Mouse (Mus musculus) liver, embryonic 16.5 days (tissue): ENCODE measurements around the gene 1700092M07Rik. TPM values are rescaled to one million over a fixed set of nuclear protein-coding genes. Genes with fewer than 3 reads are reported as not detected.
"Not testable (repeated sequence)": the region's sequence is repeated elsewhere in the genome, so short reads cannot be mapped to it uniquely, and the experiment has no call there.

Source experiments
- ATAC-seq: fragments of 200-750 bp; cut with Nextera tagmentation; 2 replicates; pipeline ENCODE4 v1.8.0; 2017; ENCODE audit warnings: low read depth, mild to moderate bottlenecking, moderate number of reproducible peaks, moderate library complexity
- H3K27ac ChIP-seq: fragments of 300-500 bp; sonication (generic); 2 replicates; pipeline ENCODE4 v1.5.1; 2014; ENCODE audit warnings: mild to moderate bottlenecking, low read length
- H3K27me3 ChIP-seq: fragments of 300-500 bp; sonication (generic); 2 replicates; pipeline ENCODE4 v1.6.1; 2014; ENCODE audit warnings: low read depth, low read length, mixed read lengths; ENCODE audit not compliant: control insufficient read depth, insufficient read depth
- H3K36me3 ChIP-seq: fragments of 300-500 bp; sonication (generic); 2 replicates; pipeline ENCODE4 v1.6.1; 2014; ENCODE audit warnings: mild to moderate bottlenecking; ENCODE audit not compliant: control insufficient read depth, insufficient read depth
- H3K4me1 ChIP-seq: fragments of 300-500 bp; sonication (generic); 2 replicates; pipeline ENCODE4 v1.6.1; 2014; ENCODE audit warnings: low read depth, low read length, mixed read lengths; ENCODE audit not compliant: control insufficient read depth
- H3K4me2 ChIP-seq: fragments of 300-500 bp; sonication (generic); 2 replicates; pipeline ENCODE4 v1.6.1; 2014; ENCODE audit warnings: low read depth, low read length, mixed read lengths
- H3K4me3 ChIP-seq: fragments of 300-500 bp; sonication (generic); 2 replicates; pipeline ENCODE4 v1.5.1; 2014; ENCODE audit warnings: low read depth, mild to moderate bottlenecking, low read length
- H3K9ac ChIP-seq: fragments of 300-500 bp; sonication (generic); 2 replicates; pipeline ENCODE4 v1.6.1; 2014; ENCODE audit warnings: low read depth, low read length
- H3K9me3 ChIP-seq: fragments of 300-500 bp; sonication (generic); replicated peaks from 2 replicates; pipeline ENCODE4 v1.6.1; 2016; ENCODE audit warnings: low read length; ENCODE audit not compliant: control insufficient read depth
- WGBS: fragments of 180-500 bp; shearing (Covaris S2); extraction: QIAGEN DNeasy Blood & Tissue Kit; methylation state at CpG from one replicate; pipeline ENCODE4 v1.1.7; 2014; ENCODE audit not compliant: insufficient replicate concordance; 5-methylcytosine and 5-hydroxymethylcytosine counted together
- polyA plus RNA-seq: library from polyadenylated mRNA; unstranded; fragments of >200 nt; fragmentation: Nextera tagmentation; extraction: Ambion mirVana; gene quantifications from 2 replicates; pipeline ENCODE4 v1.2.1, GENCODE M21; 2015

1700092M07Rik gene
- polyA plus RNA-seq, 1 experiment from 2014 or later: 0.45 TPM

- Histone ChIP-seq H3K27me3 (no peaks in the 10 kb centered on the region), H3K9me3 (no peaks in the 10 kb centered on the region), H3K9ac (peak overlapping the region; percentile 49), H3K4me2 (peak overlapping the region; percentile 53), H3K4me1 (peaks cover 55% of the 10 kb centered on the region), H3K4me3 (peak overlapping the region; percentile 38), H3K27ac (peak overlapping the region; percentile 92), H3K36me3 (peaks cover 27% of the 10 kb centered on the region)
- peak; percentile 78 for ATAC-seq
- WGBS: 38% methylated on average over 10 of the region's 10 CpGs
These were observed 25.7 kb upstream of the 1700092M07Rik start for GRCm38 (mm10) chr19:8714653-8715481.

- Histone ChIP-seq H3K9me3 (no peaks in the 10 kb centered on the region), H3K4me3 (peak overlapping the region; percentile 1; the same call in 1 of the 2 replicates), H3K4me2 (peak overlapping the region; percentile 53), H3K36me3 (peaks cover 15% of the 10 kb centered on the region), H3K9ac (peak overlapping the region; percentile 29), H3K27me3 (no peaks in the 10 kb centered on the region), H3K27ac (peak overlapping the region; percentile 92), H3K4me1 (peaks cover 46% of the 10 kb centered on the region)
- peak; percentile 16 for ATAC-seq
- 66% methylated on average over 10 of the region's 10 CpGs for WGBS
These were observed 24.4 kb upstream of the 1700092M07Rik start for GRCm38 (mm10) chr19:8715868-8716766.

- 64% methylated on average over 8 of the region's 10 CpGs for WGBS
- Histone ChIP-seq H3K27me3 (no peaks in the 10 kb centered on the region), H3K9me3 (no peaks in the 10 kb centered on the region), H3K4me3 (no peak overlapping the region), H3K4me2 (peak overlapping the region; percentile 37; the same call in 1 of the 2 replicates), H3K9ac (0 out of 2 replicates have a peak overlapping the region, but pooled peaks have one; percentile 23), H3K27ac (peak overlapping the region; percentile 92), H3K36me3 (peaks cover 7% of the 10 kb centered on the region; the same call in 1 of the 2 replicates), H3K4me1 (peaks cover 49% of the 10 kb centered on the region)
- ATAC-seq: peak; percentile 7; the same call in 1 of the 2 replicates
These were observed 23.6 kb upstream of the 1700092M07Rik start for GRCm38 (mm10) chr19:8716767-8717475.

- H3K9ac ChIP-seq: no peak overlapping the region
- no peak overlapping the region for H3K4me3 ChIP-seq
- H3K27me3 ChIP-seq: no peaks in the 10 kb centered on the region
- no peak overlapping the region for H3K4me2 ChIP-seq
- peaks cover 49% of the 10 kb centered on the region for H3K4me1 ChIP-seq
- no peaks in the 10 kb centered on the region for H3K9me3 ChIP-seq
- no peak for ATAC-seq
- no peaks in the 10 kb centered on the region for H3K36me3 ChIP-seq
- H3K27ac ChIP-seq: peak overlapping the region; percentile 92
- WGBS: 45% methylated on average over 3 of the region's 3 CpGs
These were observed 22.2 kb upstream of the 1700092M07Rik start for GRCm38 (mm10) chr19:8718357-8718756.

- not testable (repeated sequence) for ATAC-seq, H3K9ac ChIP-seq, H3K27me3 ChIP-seq, H3K9me3 ChIP-seq, H3K4me2 ChIP-seq, H3K4me3 ChIP-seq, H3K36me3 ChIP-seq
- Histone ChIP-seq H3K27ac (peak overlapping the region; percentile 40; the same call in 1 of the 2 replicates), H3K4me1 (peaks cover 49% of the 10 kb centered on the region)
These were observed 21.5 kb upstream of the 1700092M07Rik start for GRCm38 (mm10) chr19:8719037-8719436.

- H3K4me3 ChIP-seq: peak overlapping the region; percentile 70
- H3K27me3 ChIP-seq: no peaks in the 10 kb centered on the region
- peak overlapping the region; percentile 95 for H3K9ac ChIP-seq
- peaks cover 51% of the 10 kb centered on the region for H3K4me1 ChIP-seq
- no peaks in the 10 kb centered on the region for H3K9me3 ChIP-seq
- H3K4me2 ChIP-seq: peak overlapping the region; percentile 84
- ATAC-seq: no peak
- H3K36me3 ChIP-seq: peaks cover 22% of the 10 kb centered on the region
- H3K27ac ChIP-seq: peak overlapping the region; percentile 100
- 43% methylated on average over 1 of the region's 1 CpGs for WGBS
These were observed 19.1 kb upstream of the 1700092M07Rik start for GRCm38 (mm10) chr19:8721378-8721777.

- H3K27ac ChIP-seq: peak overlapping the region; percentile 100
- H3K4me2 ChIP-seq: peak overlapping the region; percentile 84
- peak overlapping the region; percentile 70 for H3K4me3 ChIP-seq
- H3K36me3 ChIP-seq: peaks cover 28% of the 10 kb centered on the region
- H3K9me3 ChIP-seq: no peaks in the 10 kb centered on the region
- no peaks in the 10 kb centered on the region for H3K27me3 ChIP-seq
- H3K9ac ChIP-seq: peak overlapping the region; percentile 95
- ATAC-seq: no peak
- H3K4me1 ChIP-seq: peaks cover 45% of the 10 kb centered on the region
- 35% methylated on average over 4 of the region's 4 CpGs for WGBS
These were observed 18.5 kb upstream of the 1700092M07Rik start for GRCm38 (mm10) chr19:8722021-8722420.

- H3K36me3 ChIP-seq: peaks cover 30% of the 10 kb centered on the region
- H3K9me3 ChIP-seq: no peaks in the 10 kb centered on the region
- peak overlapping the region; percentile 95 for H3K9ac ChIP-seq
- H3K27ac ChIP-seq: peak overlapping the region; percentile 100
- H3K27me3 ChIP-seq: no peaks in the 10 kb centered on the region
- ATAC-seq: 0 out of 2 replicates have a peak, but pooled peaks have one; percentile 2
- peaks cover 40% of the 10 kb centered on the region for H3K4me1 ChIP-seq
- 0% methylated on average over 5 of the region's 5 CpGs for WGBS
- H3K4me2 ChIP-seq: peak overlapping the region; percentile 84
- peak overlapping the region; percentile 70 for H3K4me3 ChIP-seq
These were observed 18.0 kb upstream of the 1700092M07Rik start for GRCm38 (mm10) chr19:8722559-8722906.
